Mouse (Mus musculus) stomach, embryonic 16.5 days (tissue): ENCODE results near the gene Fam185a. TPM values are rescaled to one million over a fixed set of nuclear protein-coding genes. Genes with fewer than 3 reads are reported as not detected.

Source experiments
- polyA plus RNA-seq: library from polyadenylated mRNA; unstranded; fragments of >200 nt; fragmentation: Nextera tagmentation; extraction: Ambion mirVana; gene quantifications from 2 replicates; pipeline ENCODE4 v1.2.1, GENCODE M21; 2015

The Fam185a gene
- polyA plus RNA-seq, 1 experiment from 2014 or later = 6.8 TPM

Other genes starting within 250 kb of the Fam185a start
- 2.6 and 2.9 TPM in 2 replicates for gene Gsap, start 238.7 kb upstream of the Fam185a start, polyA plus RNA-seq
- 15.9 and 17.2 TPM in 2 replicates for gene Fgl2, start 52.3 kb upstream of the Fam185a start, polyA plus RNA-seq
- gene Ccdc146, start 281 bp upstream of the Fam185a start, polyA plus RNA-seq = 0.62 and 0.72 TPM in 2 replicates
- gene Lrrc17, start 118.6 kb downstream of the Fam185a start, polyA plus RNA-seq = 68.7 and 74.7 TPM in 2 replicates
- gene Fbxl13, start 220.7 kb downstream of the Fam185a start, polyA plus RNA-seq = 0.31 and 0.42 TPM in 2 replicates
- 32.8 and 34.2 TPM in 2 replicates for gene Armc10, start 220.9 kb downstream of the Fam185a start, polyA plus RNA-seq